Mouse (Mus musculus) kidney, adult 10 weeks (tissue): ENCODE results near the gene Synpo2. TPM values are rescaled to one million over a fixed set of nuclear protein-coding genes. Genes with fewer than 3 reads are reported as not detected.

ENCODE experiments used
- polyA plus RNA-seq: library from polyadenylated mRNA; stranded (reverse); fragments of 350-450 nt; fragmentation: Illumina TruSeq; extraction: RNeasy Lipid Tissue Mini Kit (QIAGEN cat#74804); gene quantifications from one replicate; pipeline ENCODE4 v1.2.3, GENCODE M21; 2014; ENCODE audit warnings: low read depth, low replicate concordance

Gene Synpo2
- polyA plus RNA-seq: 7.2 TPM

GRCm38 (mm10) chr3:123235921-123236320 lies at the start of gene Synpo2:
Gene Synpo2 (minus strand): TSS chr3:123236149.

GRCm38 (mm10) chr3:123266753-123267651 lies 31.1 kb upstream of the Synpo2 start, which contains the start of gene Sec24d:
Gene Sec24d (plus strand): TSS chr3:123267455.

DNA sequence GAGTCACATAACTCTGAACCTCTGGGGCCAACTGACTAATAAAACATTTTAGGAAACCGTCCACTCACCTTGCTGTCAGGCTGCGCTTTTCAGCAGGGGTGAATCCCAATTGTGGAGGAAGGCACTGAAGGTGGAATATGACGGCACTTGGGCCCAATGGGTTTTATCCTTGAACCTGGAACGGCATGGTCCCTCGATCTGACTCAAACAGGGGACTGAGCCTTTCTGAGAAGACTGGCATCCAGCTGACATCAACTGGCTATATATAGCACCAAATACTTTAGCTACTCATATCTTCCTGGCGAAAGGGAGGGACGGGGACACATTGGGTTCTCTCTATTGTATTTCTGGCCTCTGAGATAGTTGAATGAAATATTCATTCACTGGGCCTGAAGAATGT lies 201.2 kb downstream of the Synpo2 start, which contains the start of gene Myoz2:
TSS of gene Myoz2 (minus strand) at position 264 of the 400 bp plus-strand sequence.

Other genes starting within 250 kb of the Synpo2 start
- gene Myoz2, start 201.1 kb downstream of the Synpo2 start, polyA plus RNA-seq: not detected
- 35.7 TPM for gene Sec24d, start 31.3 kb upstream of the Synpo2 start, polyA plus RNA-seq
- 25.1 TPM for gene Mettl14, start 150.0 kb upstream of the Synpo2 start, polyA plus RNA-seq
- gene Prss12, start 210.8 kb upstream of the Synpo2 start, polyA plus RNA-seq: 1.1 TPM